Mouse (Mus musculus) bone marrow macrophage, adult 2 months (primary cell): ENCODE results near the gene Siglecf. TPM values are rescaled to one million over a fixed set of nuclear protein-coding genes. Genes with fewer than 3 reads are reported as not detected.

Source experiments
- H3K27ac ChIP-seq: 2 replicates; pipeline ENCODE4 v1.5.1; 2012; ENCODE audit warnings: low read depth, low read length; ENCODE audit not compliant: insufficient read depth
- H3K4me1 ChIP-seq: 2 replicates; pipeline ENCODE4 v1.6.1; 2012; ENCODE audit warnings: low read length; ENCODE audit not compliant: control insufficient read depth, insufficient read depth
- H3K4me3 ChIP-seq: 2 replicates; pipeline ENCODE4 v1.5.1; 2012; ENCODE audit warnings: mild to moderate bottlenecking, low read length, moderate library complexity; ENCODE audit not compliant: insufficient read depth
- CTCF ChIP-seq: IDR thresholded peaks from 2 replicates; pipeline ENCODE4 v1.5.1; 2012; ENCODE audit warnings: low read depth, mild to moderate bottlenecking, low read length, moderate library complexity
- POLR2A ChIP-seq: IDR thresholded peaks from 2 replicates; pipeline ENCODE4 v1.6.1; 2012; ENCODE audit warnings: mild to moderate bottlenecking, low read depth, low read length, borderline replicate concordance
- polyA plus RNA-seq: library from polyadenylated mRNA; stranded (reverse); fragments of >200 nt; gene quantifications from 2 replicates; pipeline ENCODE4 v1.2.4, GENCODE M21; 2012; ENCODE audit not compliant: missing spikeins, insufficient read depth, insufficient read length

Siglecf gene
- polyA plus RNA-seq, 1 experiment: 0.59 TPM

GRCm38 (mm10) chr7:43362021-43362420, 10.9 kb downstream of the Siglecf start:
- no peak overlapping the region for H3K4me3 ChIP-seq
- TF ChIP-seq POLR2A: no peak
- TF ChIP-seq CTCF: no peak
- H3K4me1 ChIP-seq: peaks cover 9% of the 10 kb centered on the region
- no peak overlapping the region for H3K27ac ChIP-seq

GRCm38 (mm10) chr7:43378226-43378625, 27.1 kb downstream of the Siglecf start:
- no peak overlapping the region for H3K27ac ChIP-seq
- H3K4me3 ChIP-seq: no peak overlapping the region
- H3K4me1 ChIP-seq: peaks cover 2% of the 10 kb centered on the region; the same call in 1 of the 2 replicates
- TF ChIP-seq CTCF (no peak), POLR2A (no peak)

GRCm38 (mm10) chr7:43392349-43393121, 41.4 kb downstream of the Siglecf start:
- H3K4me1 ChIP-seq: peaks cover 30% of the 10 kb centered on the region
- peak overlapping the region; percentile 35; the same call in 1 of the 2 replicates for H3K27ac ChIP-seq
- no peak overlapping the region for H3K4me3 ChIP-seq
- no peak for TF ChIP-seq POLR2A
- no peak for TF ChIP-seq CTCF

- Histone ChIP-seq H3K4me3 (no peak overlapping the region), H3K4me1 (peaks cover 42% of the 10 kb centered on the region), H3K27ac (peak overlapping the region; percentile 5; the same call in 1 of the 2 replicates)
- TF ChIP-seq POLR2A (no peak), CTCF (no peak)
Measured at GRCm38 (mm10) chr7:43399501-43399900, 48.4 kb downstream of the Siglecf start.

- no peak overlapping the region for H3K4me3 ChIP-seq
- TF ChIP-seq POLR2A (no peak), CTCF (no peak)
- H3K27ac ChIP-seq: no peak overlapping the region
- H3K4me1 ChIP-seq: peaks cover 27% of the 10 kb centered on the region
Measured at GRCm38 (mm10) chr7:43402718-43403117, 51.6 kb downstream of the Siglecf start.

- Histone ChIP-seq H3K4me1 (no peaks in the 10 kb centered on the region; the same call in 1 of the 2 replicates), H3K27ac (no peak overlapping the region), H3K4me3 (no peak overlapping the region)
- no peak for TF ChIP-seq CTCF
- no peak for TF ChIP-seq POLR2A
Measured at GRCm38 (mm10) chr7:43407573-43407972, 56.4 kb downstream of the Siglecf start.

- TF ChIP-seq CTCF: no peak
- no peak for TF ChIP-seq POLR2A
- H3K27ac ChIP-seq: no peak within 1 kb of the TSS
- H3K4me3 ChIP-seq: no peak within 1 kb of the TSS
Measured at GRCm38 (mm10) chr7:43408131-43408553, 57.0 kb downstream of the Siglecf start, which contains the start of gene Siglecg. TSS of gene Siglecg (plus strand) at chr7:43408204.

GRCm38 (mm10) chr7:43409084-43409483, 57.9 kb downstream of the Siglecf start:
- H3K4me1 ChIP-seq: no peaks in the 10 kb centered on the region; the same call in 1 of the 2 replicates
- no peak overlapping the region for H3K4me3 ChIP-seq
- no peak for TF ChIP-seq POLR2A
- no peak for TF ChIP-seq CTCF
- no peak overlapping the region for H3K27ac ChIP-seq

More at GRCm38 (mm10) chr7:43408131-43408553, 57.0 kb downstream of the Siglecf start, which contains the start of gene Siglecg:
- no peaks in the 10 kb centered on the region; the same call in 1 of the 2 replicates for H3K4me1 ChIP-seq

Other genes with a start within 250 kb of the Siglecf start
- not detected in 2 replicates for gene Zfp936, start 237.1 kb upstream of the Siglecf start, polyA plus RNA-seq
- 29.9 and 33.0 TPM in 2 replicates for gene Zfp715, start 38.0 kb upstream of the Siglecf start, polyA plus RNA-seq
- gene Siglecg, start 56.9 kb downstream of the Siglecf start, polyA plus RNA-seq: not detected in 2 replicates
- not detected in 2 replicates for gene Lim2, start 76.3 kb downstream of the Siglecf start, polyA plus RNA-seq
- not detected in 2 replicates for gene Nkg7, start 85.7 kb downstream of the Siglecf start, polyA plus RNA-seq
- gene Cldnd2, start 89.4 kb downstream of the Siglecf start, polyA plus RNA-seq: not detected in 2 replicates
- gene Etfb, start 92.7 kb downstream of the Siglecf start, polyA plus RNA-seq: 79.5 and 87.0 TPM in 2 replicates
- not detected in 2 replicates for gene Gm45233, start 92.8 kb downstream of the Siglecf start, polyA plus RNA-seq
- 4.5 and 4.9 TPM in 2 replicates for gene Vsig10l, start 111.8 kb downstream of the Siglecf start, polyA plus RNA-seq
- not detected in 2 replicates for gene Iglon5, start 138.7 kb downstream of the Siglecf start, polyA plus RNA-seq
- gene 4931406B18Rik, start 154.6 kb downstream of the Siglecf start, polyA plus RNA-seq: not detected in 2 replicates
- gene Cd33, start 193.1 kb downstream of the Siglecf start, polyA plus RNA-seq: 54.9 and 67.4 TPM in 2 replicates
- gene Zfp658, start 210.9 kb downstream of the Siglecf start, polyA plus RNA-seq: 6.6 and 7.5 TPM in 2 replicates
- gene Zfp719, start 228.3 kb downstream of the Siglecf start, polyA plus RNA-seq: 4.7 and 5.5 TPM in 2 replicates